Mouse (Mus musculus) heart, adult 8-10 months (tissue): ENCODE data around the gene Mroh8. TPM values are rescaled to one million over a fixed set of nuclear protein-coding genes. Genes with fewer than 3 reads are reported as not detected.
"Not testable (repeated sequence)": the region's sequence is repeated elsewhere in the genome, so short reads cannot be mapped to it uniquely, and the experiment has no call there.

Experiments
- DNase-seq: peaks from one replicate; pipeline ENCODE4 v3.0.0; 2022; ENCODE audit warnings: low spot score
- total RNA-seq, 4 experiments: library from RNA; stranded (reverse); gene quantifications; 2 replicates each; pipeline ENCODE4 v1.2.4; 2022

Mroh8 gene
- total RNA-seq, 4 experiments from 2014 or later, result 0.13 to 0.49 (median 0.23) TPM

DNA sequence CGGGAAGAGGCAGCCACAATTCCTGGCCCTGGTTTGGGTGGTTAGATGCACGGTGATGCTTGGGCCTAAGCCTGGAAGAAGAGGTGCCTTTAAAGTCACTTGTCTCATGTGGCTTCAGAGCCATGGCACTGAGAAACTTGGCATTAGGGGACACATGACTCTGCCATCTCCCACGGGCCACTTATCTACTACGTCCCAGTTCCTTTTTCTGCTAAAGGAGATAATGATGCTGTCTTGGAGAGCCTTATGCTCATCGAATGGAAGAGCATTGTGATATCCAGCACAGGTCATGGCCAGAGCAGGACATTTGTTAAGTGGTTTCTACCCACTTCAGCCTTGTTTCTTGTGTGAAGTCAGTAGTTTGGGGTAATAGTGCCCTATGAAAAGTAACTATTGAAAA is 9.6 kb upstream of the Mroh8 start:
- DNase-seq, result no peak

DNA sequence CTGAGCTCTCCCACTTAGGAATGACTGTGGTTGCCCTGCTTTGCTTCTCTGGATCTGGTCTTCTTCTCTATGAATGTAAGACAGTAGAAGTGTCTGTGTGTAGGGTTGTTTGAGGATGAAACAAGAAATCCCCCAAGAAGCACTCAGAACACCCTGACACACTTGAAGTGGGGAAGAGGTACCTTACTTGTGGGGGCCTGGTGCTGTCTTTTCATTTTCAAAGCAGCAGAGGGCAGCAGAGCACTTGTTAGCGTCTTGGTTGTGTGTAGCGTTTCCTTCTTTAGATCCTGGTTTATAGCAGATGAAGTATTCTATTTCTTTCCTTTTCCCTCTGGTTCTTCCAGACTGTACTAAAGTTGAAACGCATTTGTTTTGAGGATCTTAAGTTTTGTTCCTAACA is 8.2 kb upstream of the Mroh8 start:
- peak; percentile 19 for DNase-seq

DNA sequence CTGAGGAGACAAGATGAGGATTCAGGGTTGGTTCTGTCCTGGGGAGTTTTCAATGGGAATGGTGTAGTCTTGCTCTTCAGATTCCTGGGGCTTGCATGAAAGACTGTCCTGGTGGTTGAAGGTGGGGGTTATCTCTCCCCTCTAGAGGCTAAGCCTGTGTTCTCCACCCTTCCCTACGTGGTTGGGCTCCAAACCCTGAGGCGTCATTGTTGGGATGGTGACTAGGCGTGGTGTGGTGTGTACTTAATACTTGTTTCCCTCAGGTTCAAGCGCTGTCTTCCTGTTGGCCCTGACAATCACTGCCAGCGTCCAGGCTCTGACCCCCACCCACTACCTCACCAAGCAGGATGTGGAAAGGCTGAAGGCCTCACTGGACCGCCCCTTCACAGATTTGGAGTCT is 4.0 kb upstream of the Mroh8 start:
- no peak for DNase-seq

DNA sequence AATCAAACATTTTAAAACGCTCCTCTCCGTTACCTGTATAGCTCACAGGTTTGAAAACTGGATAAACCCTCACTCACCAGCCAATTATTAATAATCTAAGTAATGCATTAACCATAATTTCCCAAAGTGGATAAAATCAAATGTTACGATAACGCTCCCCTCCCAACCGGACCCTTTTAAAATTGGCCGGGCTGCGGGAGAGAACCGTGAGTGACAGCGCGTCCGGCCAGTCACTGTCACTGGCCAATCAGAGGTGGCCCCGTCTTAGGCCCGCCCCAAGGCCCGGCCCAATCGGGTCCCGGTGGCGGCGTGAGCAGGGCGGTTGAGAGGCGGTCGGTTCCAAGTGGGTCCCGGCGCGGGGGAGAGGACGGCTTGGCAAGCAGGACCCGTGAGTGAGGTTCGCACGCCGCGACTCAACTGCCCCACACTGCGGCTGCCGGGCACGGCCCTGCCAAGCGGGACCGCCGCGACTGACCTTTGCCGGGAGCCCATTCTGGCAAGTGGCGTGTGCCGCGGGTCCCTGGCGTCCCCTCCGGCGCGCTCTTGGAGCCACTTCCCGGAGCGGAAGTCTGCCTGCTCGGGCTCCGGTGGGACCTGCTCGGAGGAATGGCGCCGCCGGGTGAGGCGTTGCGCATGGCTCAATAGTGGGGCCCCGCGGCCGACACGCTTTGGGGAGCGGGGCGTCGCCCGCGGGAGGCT is 483 bp downstream of the Mroh8 start, which contains the start of gene Rpn2:
Rpn2 (plus strand) TSS at position 301 of the 699 bp plus-strand sequence.
- peak; percentile 96 for DNase-seq

DNA sequence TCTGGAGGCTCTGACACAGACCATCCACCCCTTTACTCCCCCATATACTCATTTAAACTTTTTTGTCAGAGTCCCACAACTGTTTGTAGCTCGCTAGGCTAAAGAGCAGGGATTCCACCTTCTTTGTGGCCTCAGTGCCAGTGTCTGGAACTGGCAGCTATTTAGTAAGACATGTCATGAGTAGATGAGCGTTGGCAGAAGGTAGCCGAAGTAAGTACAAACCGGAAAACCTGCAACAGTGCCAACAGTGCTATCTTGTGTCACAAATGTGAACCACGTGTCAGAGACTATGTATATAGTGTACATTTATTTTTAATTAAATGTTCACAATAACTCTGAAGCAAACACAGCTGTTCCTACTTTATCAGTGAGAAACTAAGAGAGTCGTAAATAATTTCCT is 15.5 kb downstream of the Mroh8 start:
- no peak for DNase-seq

DNA sequence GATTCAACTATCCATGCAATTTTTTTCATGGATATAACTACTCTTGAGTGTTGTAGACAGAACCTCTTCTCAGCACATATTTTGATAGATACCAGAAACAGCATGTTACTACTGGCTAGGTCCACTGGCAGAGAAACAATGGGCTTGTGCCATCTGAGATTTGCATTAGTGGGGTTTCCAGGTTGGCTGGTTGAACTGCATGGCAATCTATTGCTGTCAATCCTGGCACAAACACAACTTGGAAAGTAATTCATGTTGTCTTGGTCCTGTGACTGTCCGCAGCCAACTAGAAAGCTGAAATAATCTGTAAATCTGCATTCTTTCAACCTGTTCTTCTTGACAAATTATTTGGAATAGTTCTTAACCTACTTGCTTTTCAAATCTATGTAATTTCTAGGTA is 16.2 kb downstream of the Mroh8 start:
- no peak for DNase-seq

DNA sequence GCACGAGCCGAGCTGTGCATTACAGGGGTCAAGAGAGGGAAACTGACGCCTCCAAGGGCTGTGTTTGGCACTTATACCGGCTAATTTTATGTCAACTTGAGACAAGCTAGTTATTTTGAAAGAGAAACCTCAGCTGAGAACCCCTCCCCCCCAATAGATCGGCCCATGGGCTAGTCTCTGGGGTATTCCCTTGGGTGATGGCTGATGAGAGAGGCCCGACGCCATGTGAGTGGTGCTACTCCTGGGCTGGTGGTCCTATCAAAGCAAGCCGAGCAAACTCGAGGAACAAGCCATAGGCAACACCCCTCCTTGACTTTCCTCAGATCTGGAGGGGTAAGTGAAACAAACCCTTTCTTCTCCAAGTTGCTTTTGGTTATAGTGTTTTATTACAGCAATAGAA is 16.8 kb downstream of the Mroh8 start:
- no peak for DNase-seq

DNA sequence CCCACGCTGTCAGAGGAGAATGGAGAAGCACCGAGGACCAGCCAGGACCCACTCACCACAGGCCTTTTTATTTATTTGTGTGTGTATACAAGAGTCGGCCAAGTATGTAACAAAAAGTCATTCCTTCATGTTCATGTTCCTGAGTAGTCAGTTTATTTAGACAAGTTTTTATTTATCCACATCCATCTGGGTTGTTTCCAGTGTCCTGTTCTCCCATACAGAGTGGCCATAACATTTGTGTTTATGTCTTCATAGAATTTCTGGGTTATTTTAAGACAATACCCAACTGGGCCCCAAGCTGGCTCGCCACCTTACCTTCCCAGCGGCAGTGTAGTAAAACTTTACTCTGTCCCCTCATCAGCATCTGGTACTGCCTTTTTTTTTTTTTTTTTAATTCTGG is 17.4 kb downstream of the Mroh8 start:
- no peak for DNase-seq

DNA sequence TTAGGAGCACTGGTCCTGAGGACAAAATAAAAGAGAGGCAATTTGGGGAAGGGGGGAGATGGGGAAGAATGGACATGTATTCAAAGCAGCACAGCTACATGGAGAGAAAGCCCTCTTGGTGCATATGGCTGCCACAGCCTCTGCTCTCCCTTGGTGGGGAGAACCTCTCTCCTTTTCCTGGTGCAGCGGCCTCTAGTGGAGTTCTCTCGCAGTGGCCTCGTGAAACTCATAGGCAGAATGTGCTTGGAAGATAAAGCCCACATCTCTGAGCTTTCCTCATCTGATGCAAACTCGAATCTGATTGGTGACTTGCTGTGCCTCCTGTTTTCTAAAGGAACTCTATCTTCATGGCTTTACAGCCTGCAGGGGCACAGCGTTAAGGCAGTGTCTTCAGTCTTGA is 19.6 kb downstream of the Mroh8 start:
- peak; percentile 17 for DNase-seq

DNA sequence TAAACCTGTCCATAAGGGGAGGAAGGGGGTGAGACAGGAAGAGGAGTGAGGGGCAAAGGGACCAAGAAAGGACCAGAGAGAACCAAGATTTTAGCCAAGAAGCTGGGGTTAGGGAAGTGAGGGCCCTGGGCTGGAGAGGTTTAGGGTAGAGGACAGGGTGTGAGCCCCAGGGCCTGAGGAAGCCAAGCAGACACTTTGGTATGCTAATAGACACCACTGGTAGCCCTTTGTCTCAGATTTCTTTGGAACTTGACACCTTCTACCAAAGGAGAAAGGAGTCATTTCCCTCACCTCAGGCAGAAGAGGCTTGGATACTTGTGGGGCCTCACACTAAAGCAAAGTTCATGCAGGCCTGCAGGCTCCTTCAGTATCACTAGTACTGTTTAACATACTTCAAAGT is 31.2 kb downstream of the Mroh8 start:
- DNase-seq, result no peak

DNA sequence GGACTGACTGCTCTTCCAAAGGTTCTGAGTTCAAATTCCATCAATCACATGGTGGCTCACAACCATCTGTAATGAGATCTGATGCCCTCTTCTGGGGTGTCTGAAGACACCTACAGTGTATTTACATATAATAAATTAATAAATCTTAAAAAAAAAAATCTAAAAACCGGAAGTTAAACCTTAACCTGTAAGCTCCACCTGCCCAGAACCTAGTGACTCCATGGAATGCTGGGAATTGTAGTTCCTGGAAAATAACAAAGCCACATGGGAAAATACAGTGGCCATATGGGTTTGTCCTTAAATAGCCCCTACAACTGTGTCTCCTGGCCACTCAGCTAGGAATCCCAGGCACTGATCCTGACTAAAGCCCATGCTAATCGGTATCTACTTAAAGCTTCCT is 33.7 kb downstream of the Mroh8 start:
- DNase-seq, result no peak

DNA sequence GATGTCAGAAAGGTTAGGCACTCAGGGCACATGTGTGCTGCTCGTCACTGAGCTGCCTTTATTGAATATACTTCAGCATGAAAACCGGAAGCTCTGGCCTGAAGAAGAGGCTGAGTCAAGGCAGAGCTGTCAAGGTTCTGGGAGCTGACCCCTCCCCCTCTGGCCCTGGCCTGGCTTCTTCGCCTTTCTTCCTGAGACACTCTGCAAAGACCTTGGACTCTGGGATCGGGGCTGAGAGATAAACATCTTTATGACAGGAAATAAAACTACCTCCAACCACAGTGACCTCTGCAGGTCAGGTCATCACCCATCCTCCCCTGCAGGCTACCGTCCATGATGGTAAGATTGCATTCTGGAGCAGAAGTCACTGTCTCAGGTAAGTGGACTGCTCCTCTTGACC is 34.3 kb downstream of the Mroh8 start:
- DNase-seq, result no peak

DNA sequence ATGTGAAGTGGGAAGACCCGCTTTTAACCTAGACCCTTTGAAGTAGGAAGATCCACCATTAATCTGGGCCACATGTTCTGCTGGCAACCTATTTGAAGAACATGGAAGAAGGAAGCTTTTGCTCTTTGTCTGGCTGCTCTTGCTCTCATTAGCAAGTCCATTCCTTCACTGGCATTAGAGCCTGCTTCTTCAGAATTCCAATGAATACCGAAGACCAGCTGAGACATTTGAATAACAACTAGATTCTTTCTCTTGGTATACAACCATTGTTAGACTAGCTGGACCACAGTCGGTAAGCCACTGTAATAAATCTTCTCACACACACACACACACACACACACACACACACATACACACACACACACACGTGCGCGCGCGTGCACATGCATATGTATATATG is 43.4 kb downstream of the Mroh8 start:
- DNase-seq, result no peak

DNA sequence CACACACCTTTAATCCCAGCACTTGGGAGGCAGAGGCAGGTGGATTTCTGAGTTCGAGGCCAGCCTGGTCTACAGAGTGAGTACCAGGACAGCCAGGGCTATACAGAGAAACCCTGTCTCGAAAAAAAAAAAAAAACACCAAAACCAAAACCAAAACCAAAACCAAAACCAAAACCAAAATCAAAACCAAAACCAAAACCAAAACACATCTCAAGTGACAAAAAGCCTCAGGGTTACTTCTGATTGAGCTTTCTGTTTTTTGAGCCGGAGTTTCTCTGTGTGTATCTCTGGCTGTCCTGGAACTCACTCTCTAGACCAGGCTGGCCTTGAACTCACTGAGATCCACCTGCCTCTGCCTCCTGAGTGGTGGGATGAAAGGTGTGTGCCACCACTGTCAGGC is 57.4 kb downstream of the Mroh8 start:
- DNase-seq, result not testable (repeated sequence)

DNA sequence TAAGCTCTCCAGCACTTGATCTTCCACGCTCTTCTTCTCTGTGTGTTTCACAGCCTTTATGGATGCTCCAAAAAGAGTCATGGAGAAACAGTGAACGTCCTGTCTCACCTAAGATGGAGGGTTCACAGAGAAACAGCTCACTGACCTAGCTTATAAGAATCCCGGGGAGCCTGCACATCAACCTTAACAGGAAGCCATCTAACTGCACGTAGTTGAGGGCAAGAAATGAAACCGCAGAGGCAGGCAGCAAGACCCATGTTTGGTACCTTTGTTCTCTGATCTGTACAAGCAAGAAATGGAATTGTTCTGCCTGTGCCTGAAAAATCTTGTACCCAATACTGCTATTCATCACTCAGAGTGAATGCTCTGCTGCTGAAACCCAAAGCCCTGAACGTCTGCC is 59.2 kb downstream of the Mroh8 start:
- DNase-seq, result no peak

DNA sequence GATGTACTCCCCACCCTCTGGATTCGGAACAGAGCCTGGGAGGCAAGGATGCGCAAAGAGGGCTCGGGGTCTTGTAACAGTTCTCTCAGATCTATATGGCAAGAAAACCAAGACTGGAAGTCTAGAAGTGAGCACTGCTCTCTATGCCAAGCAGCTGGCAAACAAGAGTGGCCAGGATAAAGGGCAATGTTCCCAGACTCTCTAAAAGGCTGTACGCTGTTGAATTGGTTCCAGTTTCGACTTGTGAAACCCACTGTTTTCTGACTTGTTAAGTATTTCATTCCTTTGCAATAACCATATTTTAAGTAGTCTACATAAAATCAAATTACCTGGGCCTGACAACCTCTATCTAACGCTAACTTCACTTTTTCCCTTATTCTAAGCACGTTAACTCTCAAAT is 67.6 kb downstream of the Mroh8 start:
- no peak for DNase-seq

DNA sequence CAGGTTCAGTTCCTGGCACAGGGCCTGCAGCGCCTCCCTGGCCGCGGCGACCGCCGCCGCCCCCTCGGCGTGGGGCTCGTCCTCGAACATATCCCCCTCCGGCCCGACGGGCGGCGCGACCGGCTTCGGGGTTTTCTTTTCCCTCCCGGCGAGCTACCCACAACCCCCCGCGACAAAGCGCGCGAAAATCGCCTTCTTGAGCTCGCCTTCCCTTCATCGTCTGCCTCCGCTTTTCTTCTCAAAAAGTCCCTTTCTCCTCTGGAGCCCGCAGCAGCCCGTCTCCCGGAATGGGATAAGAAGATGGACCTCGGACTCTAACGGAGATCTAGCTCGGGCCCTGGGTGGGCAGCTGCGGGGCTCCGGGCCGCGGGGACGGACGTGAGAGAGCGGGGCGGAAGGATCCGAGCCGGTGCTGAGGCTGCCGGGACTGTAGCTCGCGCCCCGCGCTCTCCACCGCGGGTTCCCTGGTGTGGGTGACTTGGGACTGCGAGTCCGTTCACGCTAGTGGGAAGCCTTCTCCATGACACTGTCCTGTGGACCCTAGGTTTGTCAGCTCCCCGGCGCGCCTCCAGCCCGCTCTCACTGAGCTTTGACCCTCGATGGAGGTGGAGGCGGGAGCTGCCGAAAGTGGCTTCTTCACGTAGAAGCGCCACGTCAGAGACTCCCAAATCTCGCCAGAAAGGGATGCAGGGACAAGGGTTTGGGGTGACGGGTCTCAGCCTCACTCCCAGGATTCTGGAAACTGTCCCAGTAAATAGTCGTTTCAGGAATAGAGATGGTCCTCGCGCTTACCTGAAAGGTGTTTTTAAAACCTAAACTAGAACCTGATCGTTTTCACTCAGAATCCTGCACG is 74.8 kb downstream of the Mroh8 start, which contains the start of gene Rbl1:
Rbl1 (minus strand) TSS at position 169 of the 853 bp plus-strand sequence.
- DNase-seq, result peak; percentile 87

DNA sequence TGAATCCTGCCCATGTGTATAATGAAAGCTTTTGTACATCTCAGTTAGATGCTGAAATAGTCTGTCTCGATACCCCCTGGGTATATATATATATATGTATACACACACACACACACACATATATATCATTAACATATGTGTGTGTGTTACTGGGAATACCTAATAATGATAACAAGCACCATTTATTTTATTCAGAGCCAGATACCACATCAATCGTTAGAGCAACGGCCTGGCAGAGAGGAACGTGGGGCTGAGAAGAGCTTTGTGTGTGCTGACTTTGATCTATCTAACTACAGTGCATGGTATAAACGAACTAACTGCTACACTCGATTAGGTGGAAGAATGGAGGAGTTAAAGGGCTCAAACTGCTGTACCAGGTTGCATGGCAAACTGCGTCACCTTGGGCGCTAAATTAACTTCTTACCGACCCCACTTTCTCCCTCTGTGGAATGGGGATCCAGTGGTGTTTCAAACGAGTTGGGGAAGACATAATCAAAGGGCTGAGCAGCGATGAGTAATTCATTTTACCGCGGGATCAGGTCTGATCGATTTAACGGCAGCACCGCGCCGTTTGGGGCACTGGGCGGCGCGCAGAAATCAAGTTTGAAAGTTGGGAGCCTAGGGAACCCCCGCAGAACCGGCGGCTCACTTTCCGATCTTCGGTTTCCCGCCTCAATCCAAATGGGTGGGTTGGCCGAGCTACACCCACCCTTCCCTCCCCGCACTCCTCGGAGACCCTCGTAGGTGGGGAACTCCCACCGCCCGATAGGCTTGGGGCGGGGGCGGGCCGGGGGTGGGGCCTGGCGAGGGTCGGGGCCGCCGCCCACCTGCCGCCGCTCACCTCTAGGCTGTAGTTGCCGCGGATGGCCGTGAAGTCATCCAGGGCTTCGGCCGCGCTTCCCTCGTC is 75.6 kb downstream of the Mroh8 start:
- DNase-seq, result peak; percentile 6

DNA sequence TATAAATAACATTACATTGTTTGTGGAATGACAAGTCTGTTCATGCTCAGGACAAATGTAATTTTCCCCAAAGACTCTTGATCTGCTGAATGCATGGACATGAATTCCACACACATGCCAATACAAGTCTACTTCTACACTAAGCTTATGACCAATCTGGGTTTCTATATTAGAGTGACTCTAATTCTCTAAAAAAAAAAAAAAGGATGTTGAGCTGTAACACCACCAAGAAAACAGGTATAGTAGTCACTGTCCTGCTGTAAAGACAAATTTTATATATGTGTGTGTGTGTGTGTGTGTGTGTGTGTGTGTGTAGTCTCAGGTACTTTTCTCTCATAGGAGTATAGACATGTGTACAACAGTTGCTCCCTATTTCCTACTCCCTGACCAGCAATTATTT is 76.3 kb downstream of the Mroh8 start:
- no peak for DNase-seq

DNA sequence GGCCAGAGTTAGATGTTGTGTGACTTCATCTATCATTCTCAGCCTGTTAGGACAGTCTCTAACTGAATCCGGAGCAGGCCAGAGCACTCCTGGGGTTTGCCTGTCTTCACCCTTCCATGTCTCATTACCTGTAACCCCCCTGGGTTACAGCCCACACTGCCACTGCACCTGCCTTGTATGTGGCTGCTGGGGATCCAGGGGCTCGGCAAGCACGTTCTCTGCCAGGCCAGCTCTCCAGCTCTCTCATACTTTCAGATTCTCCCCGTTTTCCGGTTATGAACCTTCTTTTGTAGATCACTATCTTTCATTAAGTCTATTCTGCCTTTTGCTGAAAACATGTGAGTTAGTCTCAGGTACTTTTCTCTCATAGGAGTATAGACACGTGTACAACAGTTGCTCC is 77.0 kb downstream of the Mroh8 start:
- DNase-seq, result no peak

DNA sequence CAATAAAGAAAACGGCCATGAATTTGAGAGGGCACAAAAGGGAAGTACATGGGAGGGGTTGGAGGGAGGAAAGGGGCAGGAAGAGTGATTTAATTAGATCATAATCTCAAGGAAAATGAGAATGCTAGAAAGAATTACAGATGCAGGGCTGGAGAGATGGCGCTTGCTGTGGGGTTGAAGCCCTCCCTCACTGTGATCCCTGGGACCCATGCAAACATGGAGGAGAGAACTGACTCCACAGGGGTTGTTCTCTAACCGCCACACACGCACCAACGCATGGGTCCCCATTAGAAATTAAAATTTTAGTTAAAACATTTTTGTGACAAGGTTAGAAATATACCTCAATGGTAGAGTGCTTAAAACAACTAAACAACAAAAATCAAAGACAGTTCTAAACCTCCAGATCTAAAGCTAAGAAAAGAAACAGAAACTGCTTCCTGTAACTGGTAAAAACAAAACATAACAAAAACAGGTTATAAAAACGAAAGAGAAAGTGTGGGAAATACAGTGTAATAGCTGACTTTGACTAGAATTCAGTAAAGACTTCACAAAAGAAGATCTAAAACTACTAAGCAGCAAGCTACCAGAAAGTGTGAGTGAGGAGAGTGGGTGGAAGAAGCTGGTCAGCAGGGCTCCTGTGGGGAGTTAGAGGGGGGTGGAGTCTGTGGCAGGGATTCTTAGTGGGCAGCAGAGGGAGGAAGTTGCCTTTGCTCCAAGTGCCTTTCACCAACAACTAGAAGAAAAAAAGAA is 78.1 kb downstream of the Mroh8 start:
- DNase-seq, result peak; percentile 48
